Mouse (Mus musculus) limb, embryonic 14.5 days (tissue): ENCODE measurements at regions not wholly inside any gene's neighbourhood (a gene's known extent, or its start where the extent isn't known, plus 50 kb on each side); places are given as distances from the start of the nearest gene placed in this dataset.

ENCODE experiments used
- ATAC-seq: fragments of 200-750 bp; cut with Nextera tagmentation; 2 replicates; pipeline ENCODE4 v1.8.0; 2017; ENCODE audit warnings: low read depth, moderate number of reproducible peaks, moderate TSS enrichment; ENCODE audit not compliant: low FRiP score
- DNase-seq: peaks from one replicate; pipeline ENCODE4 v3.0.0-alpha.2; 2015; ENCODE audit warnings: low spot score
- H3K27ac ChIP-seq: fragments of 300-500 bp; sonication (generic); replicated peaks from 2 replicates; pipeline ENCODE4 v1.5.1; 2014; ENCODE audit warnings: low read depth, mild to moderate bottlenecking, low read length, moderate library complexity, mixed read lengths
- H3K27me3 ChIP-seq: fragments of 300-500 bp; sonication (generic); 2 replicates; pipeline ENCODE4 v1.6.1; 2014; ENCODE audit warnings: low read length, mixed read lengths; ENCODE audit not compliant: control insufficient read depth, insufficient read depth
- H3K36me3 ChIP-seq: fragments of 300-500 bp; sonication (generic); 2 replicates; pipeline ENCODE4 v1.6.1; 2014; ENCODE audit warnings: mild to moderate bottlenecking, low read length, moderate library complexity, mixed read lengths; ENCODE audit not compliant: control insufficient read depth, insufficient read depth
- H3K4me1 ChIP-seq: fragments of 300-500 bp; sonication (generic); 2 replicates; pipeline ENCODE4 v1.6.1; 2014; ENCODE audit warnings: antibody characterized with exemption, low read length, mixed read lengths; ENCODE audit not compliant: control insufficient read depth, insufficient read depth
- H3K4me2 ChIP-seq: fragments of 300-500 bp; sonication (generic); replicated peaks from 2 replicates; pipeline ENCODE4 v1.6.1; 2014; ENCODE audit warnings: low read depth, mild to moderate bottlenecking, low read length, moderate library complexity; ENCODE audit not compliant: severe bottlenecking
- H3K4me3 ChIP-seq: fragments of 300-500 bp; sonication (generic); replicated peaks from 2 replicates; pipeline ENCODE4 v1.5.1; 2014; ENCODE audit warnings: low read length
- H3K9ac ChIP-seq: fragments of 300-500 bp; sonication (generic); 2 replicates; pipeline ENCODE4 v1.6.1; 2014; ENCODE audit warnings: mild to moderate bottlenecking, low read depth, low read length, moderate library complexity; ENCODE audit not compliant: severe bottlenecking
- H3K9me3 ChIP-seq: fragments of 300-500 bp; sonication (generic); 2 replicates; pipeline ENCODE4 v1.6.1; 2016; ENCODE audit warnings: low read length; ENCODE audit not compliant: control insufficient read depth
- POLR2A ChIP-seq: fragments of 200-500 bp; IDR thresholded peaks from 2 replicates; pipeline ENCODE4 v1.8.0; 2012; ENCODE audit warnings: inconsistent platforms, mild to moderate bottlenecking, moderate library complexity, borderline replicate concordance; ENCODE audit not compliant: insufficient read depth, insufficient read length; ENCODE audit errors: extremely low read depth
- WGBS: fragments of 180-500 bp; shearing (Covaris S2); extraction: QIAGEN DNeasy Blood & Tissue Kit; methylation state at CpG from one replicate; pipeline ENCODE4 v1.1.7; 2014; 5-methylcytosine and 5-hydroxymethylcytosine counted together

DNA sequence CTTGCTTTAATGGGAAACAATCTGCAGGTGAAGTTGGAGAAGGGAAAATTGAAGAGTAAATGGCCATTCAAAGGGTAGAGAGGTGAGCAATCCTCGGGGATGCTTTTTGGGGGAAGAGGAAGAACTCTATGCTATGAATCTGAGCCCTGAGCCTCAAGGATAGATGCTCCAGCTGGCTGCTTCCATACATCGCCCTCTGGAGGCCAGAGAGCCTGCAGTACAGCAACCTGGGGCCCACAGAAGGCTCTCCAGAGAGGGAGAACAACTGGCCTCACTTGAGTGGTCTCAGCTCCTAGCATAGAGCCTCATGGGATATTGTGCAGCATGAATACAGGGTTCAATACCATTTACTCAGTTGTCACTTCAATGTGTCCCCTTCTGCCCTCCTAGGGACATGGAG lies 69.6 kb upstream of the Pcbd1 start:
- no peaks in the 10 kb centered on the region for H3K27me3 ChIP-seq
- H3K4me1 ChIP-seq = no peaks in the 10 kb centered on the region
- no peak overlapping the region for H3K4me2 ChIP-seq
- H3K36me3 ChIP-seq = no peaks in the 10 kb centered on the region
- no peak overlapping the region for H3K9ac ChIP-seq
- WGBS = 21% methylated on average over 2 of the region's 2 CpGs
- TF ChIP-seq POLR2A = no peak
- H3K27ac ChIP-seq = no peak overlapping the region
- ATAC-seq (no peak), DNase-seq (no peak)
- H3K4me3 ChIP-seq = no peak overlapping the region
- no peaks in the 10 kb centered on the region for H3K9me3 ChIP-seq

DNA sequence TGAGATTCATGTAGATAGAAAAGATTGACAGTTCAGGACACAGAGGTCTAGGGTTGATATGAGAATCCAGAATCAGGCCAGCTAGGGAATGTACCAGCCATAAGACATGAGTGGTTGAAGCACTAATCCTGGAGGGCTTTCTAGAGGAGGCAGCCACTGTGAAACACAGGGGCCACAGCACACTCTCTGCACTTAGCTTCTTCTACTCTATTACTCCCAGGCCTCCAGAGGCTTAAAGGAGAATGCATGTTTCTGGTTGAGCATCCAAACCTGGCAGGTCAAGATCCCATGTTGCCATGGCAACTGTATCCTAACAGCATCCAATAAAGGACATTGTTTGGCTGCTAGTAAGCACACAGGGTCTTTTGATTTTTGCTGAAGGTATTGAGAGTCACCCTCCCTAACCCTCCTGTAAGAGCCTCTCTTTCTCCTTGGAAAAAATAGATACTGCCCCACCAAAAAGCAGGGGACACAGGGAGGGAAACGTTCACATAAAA lies 76.9 kb upstream of the Pcbd1 start:
- Histone ChIP-seq H3K27ac (no peak overlapping the region), H3K4me2 (no peak overlapping the region), H3K27me3 (no peaks in the 10 kb centered on the region), H3K4me1 (no peaks in the 10 kb centered on the region), H3K36me3 (no peaks in the 10 kb centered on the region), H3K9ac (no peak overlapping the region), H3K4me3 (no peak overlapping the region), H3K9me3 (no peaks in the 10 kb centered on the region)
- no peak for ATAC-seq
- 86% methylated on average over 1 of the region's 1 CpGs for WGBS
- TF ChIP-seq POLR2A = no peak
- DNase-seq = no peak

DNA sequence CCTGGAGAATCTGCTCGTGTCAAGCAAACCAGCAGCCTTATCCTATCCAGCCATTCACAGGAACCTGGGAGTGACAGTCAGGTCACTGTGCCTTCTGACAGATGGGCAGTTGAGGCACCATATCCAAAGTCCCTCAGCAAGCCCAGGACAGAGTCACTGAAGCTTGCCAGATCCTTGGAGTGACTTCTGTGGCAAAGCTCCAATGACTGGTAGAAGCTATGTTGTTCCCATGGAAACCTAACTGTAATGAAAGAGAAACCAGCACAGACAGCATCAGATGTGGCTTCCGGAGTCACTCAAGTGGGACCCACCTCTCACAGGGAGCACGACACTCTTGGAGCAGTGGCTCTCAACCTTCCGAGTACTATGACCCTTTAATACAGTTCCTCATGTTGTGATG lies 78.4 kb upstream of the Pcbd1 start:
- no peaks in the 10 kb centered on the region for H3K36me3 ChIP-seq
- no peaks in the 10 kb centered on the region for H3K4me1 ChIP-seq
- no peak overlapping the region for H3K27ac ChIP-seq
- no peak overlapping the region for H3K4me2 ChIP-seq
- whole genome bisulfite sequencing = 82% methylated on average over 4 of the region's 4 CpGs
- ATAC-seq (no peak), DNase-seq (no peak)
- H3K9me3 ChIP-seq = no peaks in the 10 kb centered on the region
- no peaks in the 10 kb centered on the region for H3K27me3 ChIP-seq
- no peak overlapping the region for H3K4me3 ChIP-seq
- no peak overlapping the region for H3K9ac ChIP-seq
- no peak for TF ChIP-seq POLR2A

DNA sequence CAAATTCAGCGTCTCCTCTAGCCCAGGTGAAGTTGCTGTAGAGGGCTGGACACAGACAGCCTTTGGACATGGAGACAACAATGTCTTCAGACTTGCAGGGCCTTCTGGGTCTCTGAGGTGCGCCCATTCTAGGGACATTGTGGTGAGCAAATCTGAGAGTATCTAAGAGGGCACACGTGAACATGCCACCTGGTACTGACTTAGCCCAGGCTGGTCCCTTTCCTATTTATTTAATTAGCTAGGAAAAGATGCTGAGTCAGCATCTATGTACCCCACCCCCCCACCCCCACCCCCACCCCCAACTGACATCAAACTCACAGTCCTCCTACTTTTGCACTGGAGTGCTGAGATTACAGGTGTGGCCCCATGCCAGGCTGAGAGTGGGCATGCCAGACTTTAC lies 81.7 kb upstream of the Pcbd1 start:
- H3K4me2 ChIP-seq = no peak overlapping the region
- H3K9ac ChIP-seq = no peak overlapping the region
- TF ChIP-seq POLR2A = no peak
- H3K27ac ChIP-seq = no peak overlapping the region
- no peaks in the 10 kb centered on the region for H3K36me3 ChIP-seq
- H3K4me1 ChIP-seq = no peaks in the 10 kb centered on the region
- DNase-seq (no peak), ATAC-seq (no peak)
- no peaks in the 10 kb centered on the region for H3K9me3 ChIP-seq
- WGBS = 79% methylated on average over 3 of the region's 3 CpGs
- H3K27me3 ChIP-seq = no peaks in the 10 kb centered on the region
- no peak overlapping the region for H3K4me3 ChIP-seq

DNA sequence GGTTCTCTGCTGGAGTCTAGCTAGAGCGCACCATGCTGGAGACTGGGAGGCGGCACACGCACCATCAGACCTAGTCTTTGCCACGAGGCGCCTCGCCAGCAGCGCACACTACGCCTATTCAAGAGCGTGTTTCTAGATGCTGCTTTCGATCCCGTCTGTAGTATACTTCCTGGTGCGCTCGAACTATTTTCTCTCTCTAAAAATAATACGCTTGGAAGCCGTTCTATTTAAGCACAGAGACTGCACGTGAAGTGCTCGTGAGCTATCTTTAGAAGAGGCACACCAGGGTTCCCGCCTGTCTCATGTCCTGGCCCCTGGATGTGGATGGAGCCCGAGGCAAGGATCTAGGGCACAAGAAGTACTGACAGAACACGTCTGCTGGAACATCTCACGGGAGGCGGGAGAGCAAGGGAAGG lies 87.4 kb upstream of the Pcbd1 start:
- no peak for TF ChIP-seq POLR2A
- 92% methylated on average over 22 of the region's 22 CpGs for WGBS
- no peaks in the 10 kb centered on the region for H3K4me1 ChIP-seq
- no peak overlapping the region for H3K9ac ChIP-seq
- ATAC-seq (no peak), DNase-seq (no peak)
- H3K27me3 ChIP-seq = no peaks in the 10 kb centered on the region
- no peaks in the 10 kb centered on the region for H3K36me3 ChIP-seq
- H3K4me2 ChIP-seq = no peak overlapping the region
- H3K9me3 ChIP-seq = no peaks in the 10 kb centered on the region
- H3K4me3 ChIP-seq = no peak overlapping the region
- H3K27ac ChIP-seq = no peak overlapping the region

DNA sequence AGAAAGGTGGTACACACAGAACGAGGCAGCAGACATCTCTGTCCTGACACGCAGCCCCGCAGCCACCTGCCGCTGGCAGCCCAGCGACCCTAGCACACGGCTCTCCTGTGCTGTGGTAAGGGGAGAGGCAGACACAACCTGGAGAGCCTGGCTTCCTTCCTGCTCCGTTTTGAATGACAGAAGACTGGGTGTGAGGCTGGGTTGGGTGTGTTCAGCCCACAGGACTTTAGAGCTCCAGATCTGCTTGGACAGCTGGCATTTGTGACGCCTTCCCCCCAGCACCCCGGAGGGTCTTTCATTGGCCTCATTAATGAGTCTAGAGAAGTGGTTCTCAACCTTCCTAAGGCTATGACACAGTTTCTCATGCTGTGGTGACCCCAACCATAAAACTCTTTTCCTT lies 91.7 kb upstream of the Pcbd1 start:
- ATAC-seq (no peak), DNase-seq (no peak)
- no peak overlapping the region for H3K4me2 ChIP-seq
- H3K4me3 ChIP-seq = no peak overlapping the region
- no peak overlapping the region for H3K27ac ChIP-seq
- no peaks in the 10 kb centered on the region for H3K36me3 ChIP-seq
- H3K9me3 ChIP-seq = no peaks in the 10 kb centered on the region
- H3K4me1 ChIP-seq = no peaks in the 10 kb centered on the region
- H3K27me3 ChIP-seq = no peaks in the 10 kb centered on the region
- 49% methylated on average over 9 of the region's 9 CpGs for WGBS
- H3K9ac ChIP-seq = no peak overlapping the region
- no peak for TF ChIP-seq POLR2A
